Mouse (Mus musculus) 3134 (cell line): ENCODE measurements around the gene Mau2.

ENCODE experiments used
- DNase-seq: peaks from one replicate; pipeline ENCODE4 v3.0.0-alpha.2; 2011; ENCODE audit warnings: low spot score; ENCODE audit not compliant: insufficient read length; ENCODE audit errors: extremely low read depth

Gene Mau2

GRCm38 (mm10) chr8:69974806-69975205 lies 67.7 kb downstream of the Mau2 start:
- DNase-seq = no peak

DNA sequence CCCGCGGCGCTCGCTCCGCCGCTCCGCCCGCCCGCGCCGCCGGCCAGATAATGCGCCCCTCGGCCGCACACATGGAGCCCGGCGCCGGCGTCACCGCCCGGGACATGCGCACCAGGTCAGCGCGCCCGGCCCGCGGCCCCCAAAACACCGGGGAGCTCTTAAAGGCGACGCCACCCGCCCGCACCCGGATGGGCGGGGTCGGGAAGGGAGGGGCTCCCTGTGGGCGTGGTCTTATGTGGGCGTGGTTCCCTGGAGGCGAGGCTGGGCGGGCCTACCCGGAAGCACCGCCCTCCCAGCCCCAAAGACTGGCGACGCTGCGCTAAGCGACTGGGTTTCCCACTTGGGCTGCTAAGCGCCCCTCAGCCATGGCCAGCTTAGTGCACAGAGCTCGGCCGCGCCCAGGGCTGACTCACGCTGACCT lies 68.3 kb downstream of the Mau2 start:
- DNase-seq = peak; percentile 97

- DNase-seq = peak; percentile 62
Measured at GRCm38 (mm10) chr8:69973442-69974161, 68.9 kb downstream of the Mau2 start.

DNA sequence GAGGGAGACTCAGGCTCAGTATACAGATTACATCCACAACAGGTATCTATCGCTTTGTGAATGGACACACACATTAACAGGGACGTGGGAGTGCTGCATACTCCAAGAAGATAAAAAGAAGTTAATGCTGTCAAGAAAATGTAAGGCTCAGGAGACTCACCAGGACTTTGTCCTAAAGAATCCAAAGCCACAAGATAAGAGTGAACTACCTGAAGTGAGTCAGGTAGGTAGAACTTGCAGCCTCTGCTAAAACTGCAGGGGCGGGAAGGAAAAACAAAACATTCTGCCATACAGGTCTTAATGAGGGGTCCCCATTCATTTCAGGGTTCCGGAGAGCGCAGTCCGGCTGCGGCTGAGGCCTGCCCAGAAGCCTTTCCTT lies 69.5 kb downstream of the Mau2 start:
- DNase-seq = no peak

DNA sequence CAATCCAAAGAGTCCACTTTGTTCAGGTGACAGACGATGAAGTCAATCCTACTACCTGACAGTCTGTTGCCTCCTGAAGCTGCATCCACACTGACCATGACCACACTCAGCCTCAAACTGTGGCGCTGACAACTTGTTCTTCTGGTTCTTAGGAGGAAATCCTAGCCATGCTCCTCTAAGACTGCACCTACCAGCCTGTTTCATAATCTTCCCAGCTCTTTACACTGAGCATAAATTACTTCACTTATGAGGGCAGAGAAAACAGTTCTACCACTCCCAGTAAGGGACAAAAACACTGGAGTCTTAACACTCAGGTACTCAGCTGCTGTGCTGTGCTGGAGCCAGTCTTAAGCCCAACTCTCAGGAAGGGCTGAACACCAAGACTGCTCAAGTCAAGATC lies 71.7 kb downstream of the Mau2 start:
- DNase-seq = no peak

GRCm38 (mm10) chr8:69967291-69967933 lies 75.1 kb downstream of the Mau2 start:
- DNase-seq = peak; percentile 25
